Mouse (Mus musculus) heart, embryonic 12.5 days (tissue): ENCODE results near the gene Ptprq. TPM values are rescaled to one million over a fixed set of nuclear protein-coding genes. Genes with fewer than 3 reads are reported as not detected.
A peak's percentile ranks its signal among the peaks of the same experiment; 100 is the strongest.

Experiments used
- ATAC-seq: fragments of 200-750 bp; cut with Nextera tagmentation; 2 replicates; pipeline ENCODE4 v1.8.0; 2017; ENCODE audit warnings: moderate TSS enrichment, moderate library complexity; ENCODE audit not compliant: insufficient number of reproducible peaks, low FRiP score
- H3K27ac ChIP-seq: fragments of 300-500 bp; sonication (generic); 2 replicates; pipeline ENCODE4 v1.5.1; 2016; ENCODE audit warnings: mild to moderate bottlenecking, moderate library complexity; ENCODE audit not compliant: poor library complexity, severe bottlenecking
- H3K27me3 ChIP-seq: fragments of 300-500 bp; sonication (generic); replicated peaks from 2 replicates; pipeline ENCODE4 v1.6.1; 2016; ENCODE audit warnings: mild to moderate bottlenecking, moderate library complexity
- H3K36me3 ChIP-seq: fragments of 300-500 bp; sonication (generic); 2 replicates; pipeline ENCODE4 v1.6.1; 2016; ENCODE audit warnings: mild to moderate bottlenecking, moderate library complexity
- H3K4me1 ChIP-seq: fragments of 300-500 bp; sonication (generic); replicated peaks from 2 replicates; pipeline ENCODE4 v1.6.1; 2016; ENCODE audit warnings: mild to moderate bottlenecking
- H3K4me2 ChIP-seq: fragments of 300-500 bp; sonication (generic); 2 replicates; pipeline ENCODE4 v1.6.1; 2016; ENCODE audit warnings: mild to moderate bottlenecking, moderate library complexity
- H3K4me3 ChIP-seq: fragments of 300-500 bp; sonication (generic); 2 replicates; pipeline ENCODE4 v1.5.1; 2016; ENCODE audit warnings: mild to moderate bottlenecking
- H3K9ac ChIP-seq: fragments of 300-500 bp; sonication (generic); 2 replicates; pipeline ENCODE4 v1.6.1; 2016; ENCODE audit warnings: mild to moderate bottlenecking, moderate library complexity
- H3K9me3 ChIP-seq: fragments of 300-500 bp; sonication (generic); replicated peaks from 2 replicates; pipeline ENCODE4 v1.6.1; 2016; ENCODE audit warnings: mild to moderate bottlenecking, moderate library complexity
- WGBS: fragments of 180-500 bp; shearing (Covaris S2); methylation state at CpG from one replicate; pipeline ENCODE4 v1.1.7; 2016; 5-methylcytosine and 5-hydroxymethylcytosine counted together
- polyA plus RNA-seq: library from polyadenylated mRNA; unstranded; fragments of >200 nt; fragmentation: Nextera tagmentation; extraction: Ambion mirVana; gene quantifications from 2 replicates; pipeline ENCODE4 v1.2.1, GENCODE M21; 2016

Gene Ptprq
- 0.11 TPM in 1 of 2 replicates, not detected in the other for polyA plus RNA-seq

GRCm38 (mm10) chr10:107719806-107720205 lies at the start of gene Ptprq:
Gene Ptprq, minus strand, starts transcription at chr10:107720051.
- Histone ChIP-seq H3K36me3 (no peaks in the 10 kb centered on the region), H3K27me3 (no peaks in the 10 kb centered on the region), H3K4me3 (no peak within 1 kb of the TSS), H3K9ac (no peak within 1 kb of the TSS), H3K4me1 (no peaks in the 10 kb centered on the region), H3K27ac (no peak within 1 kb of the TSS), H3K9me3 (no peaks in the 10 kb centered on the region), H3K4me2 (no peak within 1 kb of the TSS)
- ATAC-seq = no peak
- WGBS = 64% methylated on average over 1 of the region's 1 CpGs

GRCm38 (mm10) chr10:107759624-107760023 lies 39.8 kb upstream of the Ptprq start:
- Histone ChIP-seq H3K9me3 (no peaks in the 10 kb centered on the region; the same call in 1 of the 2 replicates), H3K36me3 (no peaks in the 10 kb centered on the region), H3K9ac (no peak overlapping the region), H3K4me3 (no peak overlapping the region), H3K4me2 (no peak overlapping the region), H3K4me1 (no peaks in the 10 kb centered on the region), H3K27me3 (no peaks in the 10 kb centered on the region), H3K27ac (no peak overlapping the region)
- no peak for ATAC-seq
- WGBS = 70% methylated on average over 1 of the region's 1 CpGs

GRCm38 (mm10) chr10:107753471-107753870 lies 33.6 kb upstream of the Ptprq start:
- no peak overlapping the region for H3K4me3 ChIP-seq
- no peaks in the 10 kb centered on the region; the same call in 1 of the 2 replicates for H3K9me3 ChIP-seq
- no peak for ATAC-seq
- H3K27me3 ChIP-seq = no peaks in the 10 kb centered on the region
- no peak overlapping the region for H3K4me2 ChIP-seq
- no peaks in the 10 kb centered on the region for H3K36me3 ChIP-seq
- peaks cover 11% of the 10 kb centered on the region; the same call in 1 of the 2 replicates for H3K4me1 ChIP-seq
- WGBS = 79% methylated on average over 3 of the region's 3 CpGs
- no peak overlapping the region for H3K27ac ChIP-seq
- no peak overlapping the region for H3K9ac ChIP-seq

- no peak overlapping the region for H3K9ac ChIP-seq
- H3K9me3 ChIP-seq = no peaks in the 10 kb centered on the region; the same call in 1 of the 2 replicates
- no peak overlapping the region for H3K27ac ChIP-seq
- H3K27me3 ChIP-seq = no peaks in the 10 kb centered on the region
- peaks cover 11% of the 10 kb centered on the region; the same call in 1 of the 2 replicates for H3K4me1 ChIP-seq
- 36% methylated on average over 15 of the region's 15 CpGs for WGBS
- H3K4me2 ChIP-seq = peak overlapping the region; percentile 63
- no peak for ATAC-seq
- no peaks in the 10 kb centered on the region for H3K36me3 ChIP-seq
- H3K4me3 ChIP-seq = peak overlapping the region; percentile 19
Measured at GRCm38 (mm10) chr10:107752351-107753143, 32.7 kb upstream of the Ptprq start.

DNA sequence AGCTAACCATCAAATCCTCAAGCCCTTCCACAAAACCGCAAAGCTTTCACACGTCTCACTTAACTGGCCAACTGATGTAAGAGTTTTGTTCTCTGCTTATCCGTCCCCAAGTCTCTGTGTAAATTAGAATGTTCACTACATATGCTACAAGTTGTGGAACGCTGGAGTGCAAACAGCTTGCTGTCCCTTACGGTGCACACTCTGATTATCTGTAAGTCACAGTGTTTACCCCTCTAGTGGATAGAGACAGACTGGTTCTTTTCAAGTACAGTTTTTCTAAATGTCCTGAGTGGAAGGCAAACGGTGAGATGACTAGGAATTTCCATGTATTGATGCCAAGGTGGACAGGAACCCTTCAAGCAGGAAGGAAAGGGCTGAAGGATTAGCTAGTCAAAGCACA lies 32.1 kb upstream of the Ptprq start:
- Histone ChIP-seq H3K4me3 (peak overlapping the region; percentile 19), H3K36me3 (no peaks in the 10 kb centered on the region), H3K4me2 (peak overlapping the region; percentile 63), H3K4me1 (peaks cover 11% of the 10 kb centered on the region; the same call in 1 of the 2 replicates), H3K27me3 (no peaks in the 10 kb centered on the region), H3K9ac (no peak overlapping the region), H3K9me3 (no peaks in the 10 kb centered on the region; the same call in 1 of the 2 replicates), H3K27ac (no peak overlapping the region)
- ATAC-seq = no peak
- WGBS = 28% methylated on average over 6 of the region's 6 CpGs

- no peak overlapping the region for H3K4me2 ChIP-seq
- H3K27ac ChIP-seq = no peak overlapping the region
- no peaks in the 10 kb centered on the region for H3K9me3 ChIP-seq
- WGBS = 23% methylated on average over 5 of the region's 5 CpGs
- no peaks in the 10 kb centered on the region for H3K27me3 ChIP-seq
- no peaks in the 10 kb centered on the region for H3K36me3 ChIP-seq
- H3K9ac ChIP-seq = no peak overlapping the region
- peaks cover 7% of the 10 kb centered on the region; the same call in 1 of the 2 replicates for H3K4me1 ChIP-seq
- H3K4me3 ChIP-seq = no peak overlapping the region
- ATAC-seq = no peak
Measured at GRCm38 (mm10) chr10:107747566-107747965, 27.7 kb upstream of the Ptprq start.

GRCm38 (mm10) chr10:107746717-107747116 lies 26.9 kb upstream of the Ptprq start:
- H3K4me2 ChIP-seq = peak overlapping the region; percentile 29
- no peak overlapping the region for H3K9ac ChIP-seq
- no peaks in the 10 kb centered on the region for H3K9me3 ChIP-seq
- no peak overlapping the region for H3K4me3 ChIP-seq
- no peaks in the 10 kb centered on the region for H3K4me1 ChIP-seq
- H3K36me3 ChIP-seq = no peaks in the 10 kb centered on the region
- H3K27ac ChIP-seq = no peak overlapping the region
- 18% methylated on average over 9 of the region's 9 CpGs for WGBS
- no peak for ATAC-seq
- H3K27me3 ChIP-seq = no peaks in the 10 kb centered on the region

DNA sequence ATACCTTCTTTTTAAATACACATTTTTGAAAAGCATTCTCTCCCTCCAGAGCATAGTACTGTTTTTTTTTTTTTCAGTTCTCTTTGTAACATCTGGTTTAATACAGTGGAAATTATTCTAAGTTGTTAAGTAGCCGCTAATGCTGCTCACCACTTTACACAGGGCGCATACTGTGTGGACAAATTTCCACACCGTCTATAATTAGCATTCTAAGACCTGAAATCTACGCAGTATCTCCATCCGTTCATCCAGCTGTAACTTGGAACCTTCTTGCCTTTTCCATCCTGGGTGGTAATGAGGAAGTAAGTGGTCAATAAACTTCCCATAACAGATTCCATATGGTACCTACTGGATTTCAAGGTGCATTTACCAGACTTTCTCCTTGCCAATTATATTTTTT lies 20.0 kb upstream of the Ptprq start:
- 73% methylated on average over 5 of the region's 5 CpGs for WGBS
- H3K27ac ChIP-seq = no peak overlapping the region
- no peak overlapping the region for H3K9ac ChIP-seq
- H3K4me1 ChIP-seq = no peaks in the 10 kb centered on the region
- no peak overlapping the region for H3K4me3 ChIP-seq
- H3K36me3 ChIP-seq = no peaks in the 10 kb centered on the region
- H3K4me2 ChIP-seq = no peak overlapping the region
- no peaks in the 10 kb centered on the region for H3K27me3 ChIP-seq
- H3K9me3 ChIP-seq = no peaks in the 10 kb centered on the region
- no peak for ATAC-seq

GRCm38 (mm10) chr10:107737743-107738142 lies 17.9 kb upstream of the Ptprq start:
- ATAC-seq = no peak
- 77% methylated on average over 6 of the region's 6 CpGs for WGBS

DNA sequence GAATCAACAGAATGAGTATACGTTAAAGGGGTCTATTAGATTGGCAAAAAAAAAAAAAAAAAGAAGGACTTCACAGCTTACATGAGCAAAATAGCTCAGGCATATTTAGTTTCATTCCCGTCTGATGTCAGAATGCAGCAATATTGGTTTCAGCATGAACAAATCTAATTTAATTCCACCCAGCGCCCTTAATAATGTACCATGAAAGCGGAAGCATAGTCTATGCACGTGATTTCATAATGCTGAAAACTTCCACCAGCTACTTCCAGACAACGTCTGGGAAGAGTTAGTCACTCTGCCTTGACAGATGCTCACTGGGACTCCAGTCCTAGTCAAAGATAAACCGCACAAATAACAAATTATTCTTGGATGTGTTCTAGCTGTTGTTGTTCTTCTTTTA lies 15.6 kb upstream of the Ptprq start:
- WGBS = 73% methylated on average over 7 of the region's 7 CpGs
- Histone ChIP-seq H3K4me2 (no peak overlapping the region), H3K36me3 (no peaks in the 10 kb centered on the region), H3K4me3 (no peak overlapping the region), H3K9ac (no peak overlapping the region), H3K4me1 (no peaks in the 10 kb centered on the region), H3K9me3 (no peaks in the 10 kb centered on the region), H3K27ac (no peak overlapping the region), H3K27me3 (no peaks in the 10 kb centered on the region)
- no peak for ATAC-seq

More at GRCm38 (mm10) chr10:107737743-107738142, 17.9 kb upstream of the Ptprq start:
- Histone ChIP-seq H3K4me1 (no peaks in the 10 kb centered on the region), H3K36me3 (no peaks in the 10 kb centered on the region), H3K9me3 (no peaks in the 10 kb centered on the region), H3K9ac (no peak overlapping the region), H3K4me3 (no peak overlapping the region), H3K4me2 (no peak overlapping the region), H3K27ac (no peak overlapping the region), H3K27me3 (no peaks in the 10 kb centered on the region)

GRCm38 (mm10) chr10:107734327-107734726 lies 14.5 kb upstream of the Ptprq start:
- Histone ChIP-seq H3K27me3 (no peaks in the 10 kb centered on the region), H3K4me1 (no peaks in the 10 kb centered on the region), H3K36me3 (no peaks in the 10 kb centered on the region), H3K9ac (no peak overlapping the region), H3K9me3 (no peaks in the 10 kb centered on the region), H3K4me2 (no peak overlapping the region), H3K4me3 (no peak overlapping the region), H3K27ac (no peak overlapping the region)
- no peak for ATAC-seq
